Mouse (Mus musculus) liver, embryonic 16.5 days (tissue): ENCODE data around the gene Ntm. TPM values are rescaled to one million over a fixed set of nuclear protein-coding genes. Genes with fewer than 3 reads are reported as not detected.

Experiments used
- ATAC-seq: fragments of 200-750 bp; cut with Nextera tagmentation; 2 replicates; pipeline ENCODE4 v1.8.0; 2017; ENCODE audit warnings: low read depth, mild to moderate bottlenecking, moderate number of reproducible peaks, moderate library complexity
- H3K27ac ChIP-seq: fragments of 300-500 bp; sonication (generic); 2 replicates; pipeline ENCODE4 v1.5.1; 2014; ENCODE audit warnings: mild to moderate bottlenecking, low read length
- H3K27me3 ChIP-seq: fragments of 300-500 bp; sonication (generic); 2 replicates; pipeline ENCODE4 v1.6.1; 2014; ENCODE audit warnings: low read depth, low read length, mixed read lengths; ENCODE audit not compliant: control insufficient read depth, insufficient read depth
- H3K36me3 ChIP-seq: fragments of 300-500 bp; sonication (generic); 2 replicates; pipeline ENCODE4 v1.6.1; 2014; ENCODE audit warnings: mild to moderate bottlenecking; ENCODE audit not compliant: control insufficient read depth, insufficient read depth
- H3K4me1 ChIP-seq: fragments of 300-500 bp; sonication (generic); 2 replicates; pipeline ENCODE4 v1.6.1; 2014; ENCODE audit warnings: low read depth, low read length, mixed read lengths; ENCODE audit not compliant: control insufficient read depth
- H3K4me2 ChIP-seq: fragments of 300-500 bp; sonication (generic); 2 replicates; pipeline ENCODE4 v1.6.1; 2014; ENCODE audit warnings: low read depth, low read length, mixed read lengths
- H3K4me3 ChIP-seq: fragments of 300-500 bp; sonication (generic); 2 replicates; pipeline ENCODE4 v1.5.1; 2014; ENCODE audit warnings: low read depth, mild to moderate bottlenecking, low read length
- H3K9ac ChIP-seq: fragments of 300-500 bp; sonication (generic); 2 replicates; pipeline ENCODE4 v1.6.1; 2014; ENCODE audit warnings: low read depth, low read length
- H3K9me3 ChIP-seq: fragments of 300-500 bp; sonication (generic); replicated peaks from 2 replicates; pipeline ENCODE4 v1.6.1; 2016; ENCODE audit warnings: low read length; ENCODE audit not compliant: control insufficient read depth
- WGBS: fragments of 180-500 bp; shearing (Covaris S2); extraction: QIAGEN DNeasy Blood & Tissue Kit; methylation state at CpG from one replicate; pipeline ENCODE4 v1.1.7; 2014; ENCODE audit not compliant: insufficient replicate concordance; 5-methylcytosine and 5-hydroxymethylcytosine counted together
- polyA plus RNA-seq: library from polyadenylated mRNA; unstranded; fragments of >200 nt; fragmentation: Nextera tagmentation; extraction: Ambion mirVana; gene quantifications from 2 replicates; pipeline ENCODE4 v1.2.1, GENCODE M21; 2015

Gene Ntm
- polyA plus RNA-seq, 1 experiment from 2014 or later, result 0.33 TPM

GRCm38 (mm10) chr9:29117561-29118112 lies 845.3 kb downstream of the Ntm start:
- WGBS, result 41% methylated on average over 2 of the region's 2 CpGs
- ATAC-seq, result no peak
- Histone ChIP-seq H3K4me2 (no peak overlapping the region), H3K27me3 (no peaks in the 10 kb centered on the region), H3K4me1 (no peaks in the 10 kb centered on the region), H3K4me3 (no peak overlapping the region), H3K9me3 (no peaks in the 10 kb centered on the region), H3K36me3 (no peaks in the 10 kb centered on the region), H3K9ac (no peak overlapping the region), H3K27ac (no peak overlapping the region)

GRCm38 (mm10) chr9:29115337-29115736 lies 847.6 kb downstream of the Ntm start:
- no peak overlapping the region for H3K4me2 ChIP-seq
- H3K4me1 ChIP-seq, result no peaks in the 10 kb centered on the region
- 35% methylated on average over 2 of the region's 2 CpGs for WGBS
- no peak overlapping the region for H3K9ac ChIP-seq
- H3K4me3 ChIP-seq, result no peak overlapping the region
- H3K27ac ChIP-seq, result no peak overlapping the region
- no peaks in the 10 kb centered on the region for H3K9me3 ChIP-seq
- H3K27me3 ChIP-seq, result no peaks in the 10 kb centered on the region
- no peak for ATAC-seq
- no peaks in the 10 kb centered on the region for H3K36me3 ChIP-seq

GRCm38 (mm10) chr9:29106771-29107170 lies 856.2 kb downstream of the Ntm start:
- Histone ChIP-seq H3K27me3 (no peaks in the 10 kb centered on the region), H3K4me3 (no peak overlapping the region), H3K9me3 (no peaks in the 10 kb centered on the region), H3K36me3 (no peaks in the 10 kb centered on the region), H3K9ac (no peak overlapping the region), H3K27ac (no peak overlapping the region), H3K4me1 (no peaks in the 10 kb centered on the region), H3K4me2 (no peak overlapping the region)
- no peak for ATAC-seq
- 39% methylated on average over 3 of the region's 3 CpGs for WGBS

DNA sequence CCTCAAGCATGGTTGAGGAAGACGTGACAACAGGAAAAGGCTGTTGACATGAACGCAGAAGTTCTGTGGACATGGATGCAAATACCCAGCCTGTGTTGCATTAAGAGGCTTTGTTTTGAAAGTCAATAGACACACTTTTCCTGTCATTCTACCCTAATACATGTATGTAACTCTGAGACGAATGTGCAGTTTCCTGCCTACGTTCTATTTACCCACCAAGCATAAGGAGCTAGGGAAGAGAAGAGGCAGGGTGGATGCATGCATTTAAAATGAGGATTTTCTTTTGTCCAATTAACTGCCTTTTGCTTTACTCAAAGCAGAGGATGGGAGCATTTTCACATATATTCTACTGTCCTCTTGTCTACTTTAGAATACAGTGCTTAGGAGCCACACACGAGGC lies 858.5 kb downstream of the Ntm start:
- ATAC-seq, result no peak
- no peaks in the 10 kb centered on the region for H3K4me1 ChIP-seq
- no peaks in the 10 kb centered on the region for H3K36me3 ChIP-seq
- no peak overlapping the region for H3K27ac ChIP-seq
- no peaks in the 10 kb centered on the region for H3K27me3 ChIP-seq
- no peaks in the 10 kb centered on the region for H3K9me3 ChIP-seq
- H3K4me2 ChIP-seq, result no peak overlapping the region
- H3K9ac ChIP-seq, result no peak overlapping the region
- 56% methylated on average over 5 of the region's 5 CpGs for WGBS
- H3K4me3 ChIP-seq, result no peak overlapping the region

DNA sequence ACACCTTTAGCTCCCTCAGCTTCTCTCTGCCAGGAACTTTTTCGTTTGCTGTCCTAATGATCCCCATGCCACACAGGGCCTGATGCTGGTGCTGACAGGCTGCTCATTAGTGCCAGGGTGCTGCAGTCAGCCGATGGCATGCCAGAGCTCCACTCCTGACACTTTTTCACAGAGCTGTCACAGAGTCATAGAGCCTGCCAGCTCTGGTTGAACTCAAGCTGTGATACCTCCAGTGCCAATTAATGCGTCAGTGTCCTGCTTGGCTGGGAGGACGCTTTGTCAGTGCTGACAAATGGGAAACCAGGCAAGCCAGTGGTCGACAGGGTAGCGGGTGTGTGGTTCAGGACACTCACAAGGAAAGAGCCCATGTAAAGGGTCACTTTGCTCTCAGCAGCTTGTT lies 858.9 kb downstream of the Ntm start:
- no peaks in the 10 kb centered on the region for H3K9me3 ChIP-seq
- 47% methylated on average over 6 of the region's 6 CpGs for WGBS
- H3K36me3 ChIP-seq, result no peaks in the 10 kb centered on the region
- no peak overlapping the region for H3K4me3 ChIP-seq
- H3K4me1 ChIP-seq, result no peaks in the 10 kb centered on the region
- no peaks in the 10 kb centered on the region for H3K27me3 ChIP-seq
- no peak overlapping the region for H3K9ac ChIP-seq
- no peak overlapping the region for H3K27ac ChIP-seq
- no peak overlapping the region for H3K4me2 ChIP-seq
- no peak for ATAC-seq

GRCm38 (mm10) chr9:29100624-29101023 lies 862.3 kb downstream of the Ntm start:
- 55% methylated on average over 5 of the region's 5 CpGs for WGBS
- ATAC-seq, result no peak
- H3K4me3 ChIP-seq, result no peak overlapping the region

DNA sequence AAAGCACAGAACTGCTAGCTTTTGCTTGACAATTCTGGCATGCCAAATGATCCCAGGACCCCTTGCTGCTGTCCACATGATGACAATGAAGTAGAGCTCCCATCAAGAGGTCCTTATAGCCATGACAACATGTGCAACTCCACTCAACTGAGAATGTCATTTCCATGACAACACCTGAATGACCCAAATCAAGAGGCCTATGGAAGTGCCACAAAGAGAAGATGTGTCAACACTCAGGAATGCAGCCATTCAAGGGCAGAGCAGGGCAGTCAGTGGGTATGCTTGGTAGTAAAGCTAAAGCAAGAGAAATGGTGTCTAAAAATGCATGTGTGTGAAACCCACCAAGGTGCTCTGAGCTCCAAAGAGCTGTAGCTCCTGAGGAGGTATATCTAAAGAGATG lies 870.5 kb downstream of the Ntm start:
- Histone ChIP-seq H3K9ac (no peak overlapping the region), H3K27ac (no peak overlapping the region), H3K36me3 (no peaks in the 10 kb centered on the region), H3K4me2 (no peak overlapping the region), H3K4me3 (no peak overlapping the region), H3K9me3 (no peaks in the 10 kb centered on the region), H3K4me1 (no peaks in the 10 kb centered on the region), H3K27me3 (no peaks in the 10 kb centered on the region)
- no peak for ATAC-seq

More at GRCm38 (mm10) chr9:29100624-29101023, 862.3 kb downstream of the Ntm start:
- H3K36me3 ChIP-seq, result no peaks in the 10 kb centered on the region
- H3K9ac ChIP-seq, result no peak overlapping the region
- no peaks in the 10 kb centered on the region for H3K27me3 ChIP-seq
- H3K27ac ChIP-seq, result no peak overlapping the region
- H3K9me3 ChIP-seq, result no peaks in the 10 kb centered on the region
- H3K4me2 ChIP-seq, result no peak overlapping the region
- H3K4me1 ChIP-seq, result no peaks in the 10 kb centered on the region

DNA sequence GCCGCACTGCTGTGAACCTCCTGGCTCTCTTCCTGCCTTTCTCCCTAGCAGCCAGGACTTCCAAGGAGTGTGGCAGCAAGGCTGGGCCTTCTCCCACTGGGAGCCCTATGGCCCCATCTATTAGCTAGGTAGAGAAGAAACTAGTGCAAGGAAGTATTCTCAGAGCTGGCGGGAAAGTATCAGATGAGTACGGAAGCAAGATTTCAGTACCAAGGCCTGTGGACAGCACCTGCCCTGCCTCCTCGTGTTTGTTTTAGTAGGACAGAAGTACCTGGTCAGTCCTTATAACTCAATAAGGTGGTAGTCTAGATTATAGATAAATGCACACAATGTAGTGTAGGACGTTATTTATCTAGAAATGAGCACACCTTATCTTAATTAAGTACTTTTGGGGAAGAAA lies 874.3 kb downstream of the Ntm start:
- no peaks in the 10 kb centered on the region for H3K36me3 ChIP-seq
- WGBS, result 47% methylated on average over 5 of the region's 5 CpGs
- no peaks in the 10 kb centered on the region for H3K4me1 ChIP-seq
- no peaks in the 10 kb centered on the region for H3K9me3 ChIP-seq
- no peaks in the 10 kb centered on the region for H3K27me3 ChIP-seq
- H3K9ac ChIP-seq, result no peak overlapping the region
- no peak overlapping the region for H3K4me2 ChIP-seq
- ATAC-seq, result no peak
- no peak overlapping the region for H3K27ac ChIP-seq
- H3K4me3 ChIP-seq, result no peak overlapping the region

DNA sequence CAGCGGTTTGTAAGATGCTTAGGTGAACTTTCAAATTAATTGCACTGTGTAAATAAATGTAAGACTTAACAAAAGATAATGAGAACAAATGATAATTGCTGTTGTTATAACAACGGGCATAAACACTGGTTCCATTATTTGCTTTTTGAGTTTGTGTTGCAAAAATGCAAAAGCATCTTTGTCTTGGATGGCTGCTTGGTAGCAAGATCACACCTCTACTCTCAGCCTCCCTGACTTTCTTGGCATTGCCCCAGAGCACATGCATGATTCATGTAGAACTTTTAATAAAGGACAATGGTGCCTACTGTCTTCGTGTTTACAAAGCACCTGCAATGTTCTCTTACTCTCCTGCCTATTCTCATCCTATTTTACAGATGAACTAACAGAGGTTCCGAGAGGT lies 875.3 kb downstream of the Ntm start:
- ATAC-seq, result no peak
- no peaks in the 10 kb centered on the region for H3K4me1 ChIP-seq
- no peak overlapping the region for H3K9ac ChIP-seq
- 46% methylated on average over 4 of the region's 4 CpGs for WGBS
- H3K9me3 ChIP-seq, result no peaks in the 10 kb centered on the region
- no peak overlapping the region for H3K4me2 ChIP-seq
- no peaks in the 10 kb centered on the region for H3K27me3 ChIP-seq
- H3K4me3 ChIP-seq, result no peak overlapping the region
- H3K36me3 ChIP-seq, result no peaks in the 10 kb centered on the region
- H3K27ac ChIP-seq, result no peak overlapping the region

- Histone ChIP-seq H3K27me3 (no peaks in the 10 kb centered on the region), H3K9ac (no peak overlapping the region), H3K4me2 (no peak overlapping the region), H3K4me1 (no peaks in the 10 kb centered on the region), H3K27ac (no peak overlapping the region), H3K9me3 (no peaks in the 10 kb centered on the region), H3K36me3 (no peaks in the 10 kb centered on the region), H3K4me3 (no peak overlapping the region)
- ATAC-seq, result no peak
These were observed 875.8 kb downstream of the Ntm start for GRCm38 (mm10) chr9:29087171-29087570.
